Mouse (Mus musculus) erythroid progenitor cell, adult 5-6 weeks (primary cell): ENCODE measurements around the gene Nup155. TPM values are rescaled to one million over a fixed set of nuclear protein-coding genes. Genes with fewer than 3 reads are reported as not detected.

Source experiments
- ATAC-seq: replicated peaks from 2 replicates; pipeline ENCODE4 v1.8.0; 2016; ENCODE audit warnings: moderate number of reproducible peaks, mild to moderate bottlenecking, moderate TSS enrichment, inconsistent platforms; ENCODE audit not compliant: poor library complexity, low FRiP score, severe bottlenecking
- total RNA-seq, 2 experiments: library from RNA; stranded (forward) in 1 of 2; stranded (reverse) in 1 of 2; fragments of 150-400 nt in 1 of 2; fragments of 186-747, 209-891 nt in 1 of 2; gene quantifications; 2 replicates each; pipeline versions ENCODE4 v1.2.3 to v1.2.4; 2015 to 2017; ENCODE audit warnings: low replicate concordance in 2 of 2

The Nup155 gene
- total RNA-seq, 2 experiments from 2014 or later: 22.6 to 43.6 TPM

- ATAC-seq: no peak
These were observed 60.2 kb downstream of the Nup155 start for GRCm38 (mm10) chr15:8169266-8169746.

GRCm38 (mm10) chr15:8189563-8189962 is 80.5 kb downstream of the Nup155 start:
- ATAC-seq: no peak

DNA sequence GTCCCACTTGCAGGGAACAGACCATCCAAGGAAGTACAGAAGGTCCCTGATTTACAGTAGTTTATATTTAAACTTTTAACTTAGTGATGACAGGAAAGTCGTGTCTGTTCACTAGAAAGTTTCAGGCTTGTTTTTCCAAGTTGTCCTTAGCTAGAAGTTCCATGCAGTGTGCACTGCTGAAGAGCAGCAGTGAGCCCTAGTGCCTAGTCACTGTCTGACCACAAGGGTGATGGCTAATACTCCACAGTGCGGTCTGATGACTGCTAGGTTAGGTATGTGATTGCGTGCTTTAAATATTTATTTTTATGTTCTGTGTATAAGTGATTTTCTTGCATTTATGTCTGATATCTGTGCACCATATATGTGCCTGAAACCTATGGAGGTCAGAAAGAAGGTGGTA is 81.4 kb downstream of the Nup155 start:
- no peak for ATAC-seq

GRCm38 (mm10) chr15:8200317-8200716 is 91.2 kb downstream of the Nup155 start:
- no peak for ATAC-seq

DNA sequence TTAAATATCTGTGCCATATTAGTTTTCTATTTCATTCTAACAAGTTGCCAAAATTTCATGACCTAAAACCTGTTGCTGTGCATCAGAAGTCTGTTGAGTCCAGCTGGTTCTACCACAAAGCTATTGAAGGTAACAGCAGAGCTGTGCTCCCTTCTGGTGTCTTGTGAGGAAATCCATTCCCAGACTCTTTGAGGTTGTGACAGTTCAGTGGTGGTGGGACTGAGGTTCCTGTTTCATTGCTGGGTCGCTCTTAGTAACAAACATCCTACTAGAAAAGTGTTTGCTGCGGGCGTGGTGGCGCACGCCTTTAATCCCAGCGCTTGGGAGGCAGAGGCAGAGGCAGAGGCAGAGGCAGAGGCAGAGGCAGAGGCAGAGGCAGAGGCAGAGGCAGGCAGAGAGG is 99.3 kb downstream of the Nup155 start:
- no peak for ATAC-seq

Other genes with a start within 250 kb of the Nup155 start
- gene Wdr70, start 10.1 kb upstream of the Nup155 start, total RNA-seq (2015; ENCODE audit: low replicate concordance): 21.6 and 40.2 TPM in 2 replicates
- 21.7 and 36.3 TPM in 2 replicates for gene Wdr70, start 10.1 kb upstream of the Nup155 start, total RNA-seq (2017; ENCODE audit: low replicate concordance)
- 1.1 and 1.7 TPM in 2 replicates for gene Cplane1, start 59.8 kb downstream of the Nup155 start, total RNA-seq (2015; ENCODE audit: low replicate concordance)
- 1.9 and 7.9 TPM in 2 replicates for gene Cplane1, start 59.8 kb downstream of the Nup155 start, total RNA-seq (2017; ENCODE audit: low replicate concordance)